Mouse (Mus musculus): ENCODE data around the gene Ppm1l.

DNA sequence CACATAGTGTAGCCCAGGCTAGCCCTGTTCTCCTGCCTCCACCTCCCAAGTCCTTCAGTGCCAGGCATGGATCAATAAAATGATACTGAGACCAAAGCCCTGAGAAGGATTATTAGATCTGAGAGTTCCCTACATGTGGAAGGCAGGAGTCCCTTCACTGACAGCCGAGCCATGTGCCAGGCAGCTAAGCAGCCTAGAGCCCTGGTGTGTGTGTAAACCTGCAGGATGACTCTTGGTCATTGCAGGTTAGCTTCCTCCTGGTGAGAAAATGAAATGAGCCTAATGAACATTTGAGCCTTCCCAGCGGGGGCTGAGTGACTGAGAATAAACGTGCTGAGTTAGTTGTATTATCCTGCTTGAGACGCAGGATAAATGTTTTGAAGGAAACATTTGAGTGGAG, 232.9 kb downstream of the Ppm1l start:
- TF ChIP-seq CTCF (IDR thresholded peaks at IDR 0.05) (no peak), POLR2A (IDR thresholded peaks at IDR 0.05; ENCODE audit: insufficient read depth, low read depth, low read length) (no peak), EP300 (IDR thresholded peaks at IDR 0.05; ENCODE audit: insufficient read depth, low read depth, low read length) (no peak)

Measured in heart, adult 2 months (tissue).